Mouse (Mus musculus): ENCODE measurements at regions not wholly inside any gene's neighbourhood (a gene's known extent, or its start where the extent isn't known, plus 50 kb on each side); places are given as distances from the start of the nearest gene placed in this dataset.

DNA sequence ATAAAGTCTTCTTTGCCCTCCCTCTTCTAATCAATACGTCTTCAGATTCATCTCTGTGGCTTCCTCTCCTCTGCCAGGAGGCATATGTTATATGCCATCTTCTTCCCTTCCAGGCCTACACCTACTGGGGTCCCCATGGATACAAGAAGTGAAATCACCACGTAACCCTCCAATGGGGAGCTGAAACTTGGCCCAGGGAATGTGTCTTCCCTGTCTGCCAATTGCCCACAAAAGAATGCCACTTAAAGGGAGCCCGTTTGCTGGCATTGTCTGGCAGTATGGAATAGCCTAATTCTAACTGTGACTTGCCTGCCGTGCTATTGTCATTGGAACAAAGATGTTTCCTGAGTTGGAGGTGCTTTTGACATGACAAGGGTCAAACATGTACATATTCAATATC, 69.5 kb upstream of the Xylt1 start:
- no peak for TF ChIP-seq CTCF (IDR thresholded peaks at IDR 0.05; ENCODE audit: low read depth)
- TF ChIP-seq EP300 (IDR thresholded peaks at IDR 0.05; ENCODE audit: low read depth), result no peak
